Mouse (Mus musculus) frontal cortex, postnatal 36 days (tissue): ENCODE data around the gene Lrguk.

Experiments used
- DNase-seq, 2 experiments: peaks; one replicate each; pipeline ENCODE4 v3.0.0; 2022; ENCODE audit warnings: low spot score in 2 of 2

Lrguk gene

DNA sequence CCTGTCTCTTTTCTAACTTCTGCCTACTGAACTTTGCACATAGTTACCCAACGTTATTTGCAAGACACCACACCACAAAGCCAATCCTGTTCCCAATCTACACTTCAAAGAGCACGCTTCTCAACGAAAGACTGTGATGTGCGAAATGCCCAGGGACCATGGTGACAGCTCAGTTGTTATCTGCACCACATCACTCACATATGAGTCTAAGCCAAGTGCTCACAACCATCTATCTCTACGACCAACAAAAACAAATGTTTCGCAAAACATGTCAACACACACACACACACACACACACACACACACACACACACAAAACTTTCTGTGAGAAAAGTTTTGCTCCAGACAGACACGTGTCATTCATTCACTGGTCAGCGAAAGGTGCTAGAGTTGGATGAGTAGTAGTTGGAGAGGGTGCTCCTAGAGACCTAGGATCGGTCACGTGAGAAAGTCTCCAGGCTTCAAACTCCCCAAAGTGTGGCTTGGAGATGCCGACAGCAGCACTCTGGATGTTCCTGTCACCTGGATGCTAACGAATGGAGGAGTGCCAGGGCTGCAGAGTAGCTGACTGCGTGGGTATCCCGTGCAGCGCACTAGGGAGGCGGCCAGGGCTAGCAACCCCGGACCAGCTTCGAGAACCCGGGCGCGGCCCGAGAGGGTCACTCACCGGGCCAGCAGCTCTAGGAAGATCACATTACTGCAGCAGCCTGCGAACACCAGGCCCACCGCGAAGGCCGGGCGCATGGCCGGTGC, 147.0 kb downstream of the Lrguk start:
- DNase-seq: no peak

DNA sequence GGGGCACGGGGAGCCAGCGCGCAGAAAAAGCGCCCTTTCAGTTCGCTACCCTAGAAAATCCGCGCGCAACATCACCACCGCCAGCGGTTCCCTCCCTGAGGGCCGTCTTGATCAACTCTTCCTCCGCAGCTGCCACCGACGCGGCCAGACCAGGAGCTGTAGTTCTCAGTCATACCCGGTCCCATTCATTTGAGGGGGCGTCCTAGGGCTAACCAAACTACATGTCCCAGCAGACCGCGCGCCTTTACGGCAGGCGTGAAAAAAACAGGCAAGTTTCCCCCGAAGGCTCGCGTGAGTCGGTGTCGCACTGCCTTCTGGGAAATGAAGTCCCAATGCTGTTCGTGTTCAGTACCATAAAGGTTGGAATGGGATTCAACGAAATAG, 147.6 kb downstream of the Lrguk start, which contains the start of gene Slc35b4:
Gene Slc35b4 (minus strand): TSS at position 248 of the 384 bp plus-strand sequence.
- DNase-seq: peak; percentile 89 to 97

DNA sequence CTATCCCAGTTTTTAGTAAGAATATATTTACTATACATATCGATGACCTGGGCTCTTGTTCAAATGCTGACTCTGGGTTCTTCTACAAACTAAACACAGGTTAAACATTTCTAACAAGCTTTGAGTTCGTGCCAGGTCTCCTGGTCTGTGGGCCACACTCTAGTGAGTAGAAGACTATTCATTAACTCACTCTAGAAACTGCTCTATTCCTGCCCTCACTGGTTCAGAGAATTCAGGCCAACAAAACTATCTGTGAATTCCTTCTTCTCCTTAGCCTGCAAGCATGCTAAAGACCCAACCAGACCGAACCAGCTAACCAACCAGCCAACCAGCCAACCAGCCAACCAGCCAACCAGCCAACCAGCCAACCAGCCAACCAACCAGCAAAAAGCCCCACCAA, 149.8 kb downstream of the Lrguk start:
- no peak for DNase-seq

DNA sequence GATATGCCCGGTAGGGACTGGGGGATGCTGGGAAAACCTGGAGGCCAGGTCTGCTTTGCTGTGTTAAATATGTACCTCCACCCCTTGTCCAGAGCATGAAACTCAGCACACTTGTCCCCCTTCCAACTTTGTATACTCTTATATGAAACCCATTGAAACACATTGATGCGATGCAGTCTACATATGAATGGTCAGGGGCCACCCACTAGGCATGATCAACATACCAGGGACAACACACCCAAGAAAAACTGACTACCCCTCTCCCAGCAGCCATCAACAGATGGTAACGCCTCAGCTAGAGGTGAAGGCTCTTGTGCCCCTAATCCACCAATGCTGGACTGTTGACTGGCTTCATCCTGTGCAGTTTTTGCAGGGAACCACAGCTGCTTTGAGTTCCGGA, 150.7 kb downstream of the Lrguk start:
- DNase-seq: no peak

DNA sequence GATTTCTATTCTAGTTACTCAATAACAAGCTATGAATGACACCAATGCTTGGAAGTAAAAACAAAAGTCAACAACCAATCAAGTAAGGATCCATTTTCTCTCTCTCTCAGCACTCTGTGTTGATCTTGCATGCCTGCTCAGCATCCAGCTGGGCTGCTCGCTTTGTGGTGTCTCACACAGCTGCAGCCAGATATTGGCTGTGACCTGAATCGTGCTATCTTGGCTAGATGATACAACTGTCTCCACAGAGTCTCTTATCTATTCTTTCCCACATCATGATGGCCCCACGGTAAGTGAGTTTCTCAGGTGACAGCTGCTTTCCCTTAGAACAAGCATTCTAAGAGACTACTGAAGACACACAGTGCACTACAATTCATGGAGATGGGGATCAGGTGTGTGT, 152.7 kb downstream of the Lrguk start:
- DNase-seq: no peak

DNA sequence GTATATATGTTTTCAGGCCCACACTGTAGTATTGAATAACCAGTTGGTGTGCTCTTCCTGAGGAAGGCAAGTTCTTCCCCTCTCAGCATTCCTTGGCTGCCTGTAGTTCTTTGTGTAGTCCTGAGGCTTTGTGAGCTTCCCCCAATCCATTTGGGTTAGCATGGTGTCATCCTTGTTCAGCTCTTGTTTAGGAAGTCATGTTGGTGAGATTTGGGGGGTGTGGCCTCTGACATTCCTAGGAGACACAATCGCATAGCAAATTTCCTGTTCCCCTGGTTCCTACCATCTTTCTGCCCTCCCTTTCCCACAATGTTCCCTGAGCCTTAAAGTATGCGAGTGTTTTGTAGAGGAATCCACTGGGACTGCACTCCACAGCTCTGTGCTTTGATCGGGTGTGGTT, 154.1 kb downstream of the Lrguk start:
- DNase-seq: no peak
